ENCODE assay signal across 1 mouse cellular context in the genomic region with DNA sequence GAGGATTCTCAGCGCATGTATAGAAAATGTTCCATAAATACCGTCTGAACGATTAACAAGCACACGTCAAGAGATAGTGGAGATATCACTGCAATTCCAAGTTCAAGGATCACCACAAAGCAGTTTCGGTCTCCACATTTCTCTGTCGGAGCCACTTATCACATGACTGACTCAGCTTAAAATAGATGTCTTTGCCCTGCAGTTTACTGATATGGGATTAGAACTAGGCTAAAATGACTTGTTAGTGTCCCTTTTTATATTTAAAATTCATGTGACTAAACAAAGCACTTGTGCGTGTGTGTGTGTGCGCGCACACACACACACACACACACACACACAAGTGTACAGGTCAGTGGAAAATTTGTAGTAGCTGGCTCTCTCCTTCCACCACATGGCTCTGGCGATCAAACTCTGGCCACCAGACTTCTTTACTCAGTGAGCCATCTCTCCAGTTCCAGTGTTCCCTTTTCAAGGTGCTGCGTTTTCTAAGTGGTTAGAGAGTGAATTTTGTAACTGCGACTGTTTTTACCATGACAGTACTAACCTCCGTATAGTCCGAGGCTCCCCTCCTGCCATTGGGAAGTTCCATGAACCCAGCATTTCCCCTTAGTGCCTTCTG.
TF ChIP-seq lines count a peak whose summit lies in the region.

No protein-coding gene starts in this region.

TF ChIP-seq in MEL, 35 proteins besides CTCF, POLR2A, EP300 and RAD21:
- no peak for TF ChIP-seq KAT2A (conservative IDR thresholded peaks at IDR 0.05; ENCODE audit: low read depth, low read length)
- peak; percentile 63; the same call in 1 of the 2 replicates for TF ChIP-seq GATA1 (IDR thresholded peaks at IDR 0.05; ENCODE audit: low read depth, low read length)
- peak; percentile 21; the same call in 1 of the 2 replicates for TF ChIP-seq ZMIZ1 (IDR thresholded peaks at IDR 0.05; ENCODE audit: low read depth, low read length)
- 0 out of 2 replicates have a peak, but pooled peaks have one; percentile 45 for TF ChIP-seq CHD1 (IDR thresholded peaks at IDR 0.05; ENCODE audit: low read depth, low read length)
- no peak for TF ChIP-seq POLR2AphosphoS5 (IDR thresholded peaks at IDR 0.05; ENCODE audit: borderline replicate concordance, low read depth, low read length)
- TF ChIP-seq BHLHE40 (IDR thresholded peaks at IDR 0.05; ENCODE audit: borderline replicate concordance, low read depth, low read length) = peak; percentile 76; the same call in 1 of the 2 replicates
- TF ChIP-seq JUND (IDR thresholded peaks at IDR 0.05; ENCODE audit: low read depth, low read length) = no peak
- no peak for TF ChIP-seq ZNF384 (IDR thresholded peaks at IDR 0.05; ENCODE audit: low read depth, low read length)
- peak; percentile 90; the same call in 1 of the 2 replicates for TF ChIP-seq MEF2A (IDR thresholded peaks at IDR 0.05; ENCODE audit: extremely low read depth, insufficient replicate concordance, low read depth, low read length, poor library complexity, severe bottlenecking)
- TF ChIP-seq TCF12 (IDR thresholded peaks at IDR 0.05; ENCODE audit: low read depth, low read length) = peak; percentile 46; the same call in 1 of the 2 replicates
- no peak for TF ChIP-seq ELF1 (IDR thresholded peaks at IDR 0.05; ENCODE audit: low read depth, low read length)
- TF ChIP-seq POLR2AphosphoS2 (IDR thresholded peaks at IDR 0.05; ENCODE audit: low read length) = no peak
- no peak for TF ChIP-seq MAZ (IDR thresholded peaks at IDR 0.05; ENCODE audit: low read depth, low read length)
- peak; percentile 70 for TF ChIP-seq ETS1 (IDR thresholded peaks at IDR 0.05; ENCODE audit: low read depth, low read length)
- peak; percentile 78 for TF ChIP-seq MYC (IDR thresholded peaks at IDR 0.05; ENCODE audit: low read depth, low read length)
- no peak for TF ChIP-seq ZC3H11A (IDR thresholded peaks at IDR 0.05; ENCODE audit: low read depth, low read length)
- peak; percentile 83 for TF ChIP-seq USF1 (IDR thresholded peaks at IDR 0.05; ENCODE audit: low read depth, low read length)
- TF ChIP-seq ZKSCAN1 (IDR thresholded peaks at IDR 0.05; ENCODE audit: low read depth, low read length) = no peak
- TF ChIP-seq SMC3 (IDR thresholded peaks at IDR 0.05; ENCODE audit: low read depth, low read length) = no peak
- peak; percentile 54; the same call in 1 of the 2 replicates for TF ChIP-seq NRF1 (IDR thresholded peaks at IDR 0.05; ENCODE audit: insufficient read depth, low read depth, low read length, poor library complexity, severe bottlenecking)
- TF ChIP-seq TBP (IDR thresholded peaks at IDR 0.05; ENCODE audit: low read depth, low read length) = no peak
- TF ChIP-seq MAX (IDR thresholded peaks at IDR 0.05; ENCODE audit: low read length) = peak; percentile 63
- TF ChIP-seq TAL1 (IDR thresholded peaks at IDR 0.05; ENCODE audit: low read length) = peak; percentile 57
- TF ChIP-seq MYB (IDR thresholded peaks at IDR 0.05; ENCODE audit: low read depth, low read length) = no peak
- TF ChIP-seq UBTF (IDR thresholded peaks at IDR 0.05; ENCODE audit: borderline replicate concordance, insufficient read depth, low read depth, low read length) = no peak
- peak; percentile 75 for TF ChIP-seq SIN3A (IDR thresholded peaks at IDR 0.05; ENCODE audit: low read length)
- no peak for TF ChIP-seq GABPA (IDR thresholded peaks at IDR 0.05; ENCODE audit: low read depth, low read length)
- TF ChIP-seq RCOR1 (IDR thresholded peaks at IDR 0.05; ENCODE audit: low read depth, low read length) = peak; percentile 47; the same call in 1 of the 2 replicates
- TF ChIP-seq USF2 (IDR thresholded peaks at IDR 0.05; ENCODE audit: borderline replicate concordance in 1 of 2, insufficient read depth in 1 of 2, low read depth in 1 of 2, low read length in 2 of 2) = no peak
- no peak; the same call in 1 of the 2 replicates for TF ChIP-seq NELFE (IDR thresholded peaks at IDR 0.05; ENCODE audit: low read depth, low read length)
- peak; percentile 24; the same call in 1 of the 2 replicates for TF ChIP-seq MAFK (IDR thresholded peaks at IDR 0.05; ENCODE audit: borderline replicate concordance, low read depth, low read length)
- TF ChIP-seq E2F4 (IDR thresholded peaks at IDR 0.05; ENCODE audit: borderline replicate concordance, low read depth, low read length) = no peak
- TF ChIP-seq CHD2 (IDR thresholded peaks at IDR 0.05; ENCODE audit: low read length) = no peak
- TF ChIP-seq HCFC1 (IDR thresholded peaks at IDR 0.05; ENCODE audit: low read depth, low read length) = peak; percentile 45; the same call in 1 of the 2 replicates
- TF ChIP-seq MXI1 (IDR thresholded peaks at IDR 0.05; ENCODE audit: low read depth, low read length) = peak; percentile 75
